Mouse (Mus musculus) adrenal gland, postnatal 25 days (tissue): ENCODE measurements around the gene Casz1. TPM values are rescaled to one million over a fixed set of nuclear protein-coding genes. Genes with fewer than 3 reads are reported as not detected.
A peak's percentile ranks its signal among the peaks of the same experiment; 100 is the strongest.

ENCODE experiments used
- DNase-seq: peaks from one replicate; pipeline ENCODE4 v3.0.0; 2021; ENCODE audit warnings: mixed read lengths
- total RNA-seq: library from RNA; stranded (reverse); gene quantifications from 2 replicates; pipeline ENCODE4 v1.2.3, GENCODE M21; 2021

Gene Casz1
- total RNA-seq, 1 experiment from 2014 or later, result 5.3 TPM

GRCm38 (mm10) chr4:148878192-148878983 is 74.2 kb downstream of the Casz1 start:
- no peak for DNase-seq

DNA sequence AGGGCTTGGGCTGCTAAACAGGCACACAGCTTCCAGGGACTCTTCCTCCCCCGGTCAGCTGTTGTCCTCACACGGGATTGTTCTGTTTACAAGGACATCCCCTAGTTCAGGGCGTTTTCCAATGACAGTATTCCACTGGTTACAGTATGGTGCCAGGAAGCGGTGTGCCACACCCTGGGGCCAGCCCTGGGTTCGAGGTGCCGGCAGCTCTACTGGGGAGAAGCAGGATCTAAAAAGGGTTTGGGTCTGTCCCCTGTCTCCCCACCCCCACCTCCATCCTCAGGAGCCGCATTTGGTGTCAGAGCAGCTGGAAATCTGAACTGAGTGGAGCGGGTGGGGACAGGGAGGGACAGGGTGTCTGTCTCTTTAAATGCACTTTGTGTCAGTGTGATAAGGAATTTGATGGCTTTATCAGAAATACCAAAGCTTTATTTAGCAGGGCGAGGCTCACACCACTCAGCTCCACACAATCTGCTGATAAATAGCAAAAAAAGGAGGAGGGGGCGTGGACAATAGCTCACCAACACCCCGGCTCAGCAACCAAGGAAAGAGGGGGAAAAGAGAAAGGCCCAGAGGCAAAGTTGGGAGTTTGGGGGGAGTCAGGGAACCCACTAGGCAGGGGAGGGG is 74.9 kb downstream of the Casz1 start:
- no peak for DNase-seq

- no peak for DNase-seq
These were observed 75.4 kb downstream of the Casz1 start for GRCm38 (mm10) chr4:148879631-148880030.

DNA sequence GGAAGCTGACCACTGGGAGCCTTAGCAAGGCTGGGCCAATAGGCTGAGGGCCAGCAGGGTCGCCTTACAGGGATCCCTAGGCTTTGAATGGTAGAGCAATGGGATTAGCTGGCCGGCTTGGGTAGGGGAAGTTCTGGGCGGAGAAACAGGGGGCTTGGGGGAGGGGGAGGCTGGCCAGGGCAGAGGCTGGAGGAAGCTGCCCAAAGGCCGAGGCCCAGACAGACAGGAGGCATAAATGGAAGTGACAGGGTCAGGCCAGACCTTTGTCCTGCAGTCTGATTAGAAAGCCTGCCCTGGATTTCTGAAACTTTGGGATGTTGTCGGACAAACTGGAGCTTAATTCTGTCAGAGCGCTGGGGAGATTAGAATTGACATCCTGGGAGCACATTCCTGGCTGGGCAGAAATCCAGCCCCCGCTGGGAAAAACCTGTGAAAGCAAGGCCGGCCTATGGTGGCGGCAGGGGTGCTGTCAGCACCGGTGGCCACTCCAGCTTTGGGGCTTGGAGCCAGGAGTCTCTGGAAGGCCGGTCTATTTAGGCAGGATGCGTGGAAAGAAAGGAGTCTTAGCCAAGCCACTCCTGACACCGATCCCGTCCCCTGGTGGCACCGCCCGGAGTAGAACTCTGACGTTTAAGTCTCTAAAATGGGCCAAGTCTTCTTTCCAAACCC is 76.9 kb downstream of the Casz1 start:
- no peak for DNase-seq

DNA sequence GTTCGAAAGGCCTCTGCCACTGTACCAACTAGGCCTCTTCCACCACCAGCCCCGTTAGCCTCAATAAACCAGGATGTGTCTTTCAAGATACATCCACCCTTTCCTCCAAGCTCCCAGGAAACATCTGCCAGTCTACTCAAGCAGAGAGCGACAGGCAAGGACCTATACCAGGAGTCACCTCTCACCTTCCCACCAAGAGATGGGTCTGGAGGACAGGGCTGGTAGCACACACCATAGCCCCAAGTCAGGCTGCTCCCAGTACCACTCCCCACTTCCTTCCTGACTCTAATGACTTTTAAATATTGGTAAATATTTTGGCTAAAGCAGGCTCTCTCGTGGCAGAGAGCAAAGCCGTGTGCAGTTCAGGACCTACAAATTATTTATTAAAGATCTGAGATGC is 77.6 kb downstream of the Casz1 start:
- no peak for DNase-seq

DNA sequence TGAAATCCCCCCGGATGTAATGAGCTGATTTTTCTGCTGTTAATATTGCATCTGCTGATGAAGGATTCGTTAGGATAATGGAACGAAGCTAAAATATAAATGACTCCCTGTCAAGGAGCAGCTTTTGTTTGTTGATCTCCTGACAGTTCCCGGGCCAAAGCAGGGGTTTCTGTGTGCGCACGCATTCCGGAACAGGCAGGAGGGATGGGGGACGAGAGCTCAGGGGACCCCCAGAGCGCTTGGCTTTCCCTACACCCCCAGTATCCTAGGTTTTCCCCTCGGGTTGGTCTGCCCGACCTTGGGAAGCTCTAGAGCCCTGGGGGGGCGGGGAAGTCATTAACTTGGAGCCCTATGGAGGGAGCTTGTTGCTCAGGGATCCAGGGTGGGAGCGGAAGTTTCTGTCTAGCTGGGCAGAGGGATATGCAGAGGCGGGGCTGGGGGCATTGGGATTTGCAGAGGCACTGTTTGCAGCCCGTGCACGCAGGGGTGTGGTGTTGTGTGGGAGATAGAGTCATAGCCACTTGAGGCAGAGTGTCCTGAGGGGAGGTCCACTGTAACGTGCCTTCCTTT is 78.2 kb downstream of the Casz1 start:
- DNase-seq, result no peak

- DNase-seq, result no peak
These were observed 80.4 kb downstream of the Casz1 start for GRCm38 (mm10) chr4:148884596-148884995.

DNA sequence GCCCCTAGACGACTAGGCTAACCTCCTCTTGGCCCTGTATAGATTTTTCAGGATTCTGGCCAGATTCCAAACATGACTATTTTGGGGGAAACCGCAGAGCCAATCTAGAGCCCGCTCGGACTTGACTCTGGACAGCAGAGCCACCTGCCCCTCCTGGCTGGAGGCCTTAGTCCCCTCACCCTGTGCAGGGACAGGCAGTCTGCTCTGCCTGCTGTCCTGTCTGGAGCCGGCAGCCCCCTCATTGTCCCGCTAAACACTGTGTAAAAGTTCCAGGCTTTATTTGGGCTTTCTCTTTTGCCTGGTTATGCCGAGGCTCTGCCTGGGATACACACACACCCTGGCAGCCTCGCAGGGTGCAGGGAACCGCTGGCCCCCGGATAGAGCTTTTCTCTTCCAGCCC is 81.2 kb downstream of the Casz1 start:
- DNase-seq, result no peak

GRCm38 (mm10) chr4:148885921-148886540 is 81.8 kb downstream of the Casz1 start:
- no peak for DNase-seq

- no peak for DNase-seq
These were observed 84.0 kb downstream of the Casz1 start for GRCm38 (mm10) chr4:148888229-148888628.

- DNase-seq, result no peak
These were observed 84.8 kb downstream of the Casz1 start for GRCm38 (mm10) chr4:148889011-148889410.

DNA sequence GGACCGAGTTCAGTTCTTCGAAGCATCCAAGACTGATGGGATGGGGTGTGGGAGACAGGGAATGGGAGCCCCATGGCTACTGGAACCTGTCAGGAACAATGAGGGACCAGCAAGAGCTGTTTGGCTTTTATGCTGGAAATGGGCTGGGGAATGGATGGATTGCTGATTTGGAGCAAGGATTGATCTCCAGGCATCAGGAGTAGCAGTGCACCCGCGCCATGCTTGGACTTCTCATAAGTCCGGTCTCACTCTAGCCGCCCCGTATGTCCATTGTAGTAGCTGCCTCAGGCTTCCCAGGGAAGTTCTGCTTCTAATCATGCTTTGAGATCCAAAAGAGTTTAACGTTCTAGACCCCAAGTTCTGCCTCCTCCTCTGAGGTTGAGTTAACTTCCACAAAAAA is 86.2 kb downstream of the Casz1 start:
- no peak for DNase-seq

DNA sequence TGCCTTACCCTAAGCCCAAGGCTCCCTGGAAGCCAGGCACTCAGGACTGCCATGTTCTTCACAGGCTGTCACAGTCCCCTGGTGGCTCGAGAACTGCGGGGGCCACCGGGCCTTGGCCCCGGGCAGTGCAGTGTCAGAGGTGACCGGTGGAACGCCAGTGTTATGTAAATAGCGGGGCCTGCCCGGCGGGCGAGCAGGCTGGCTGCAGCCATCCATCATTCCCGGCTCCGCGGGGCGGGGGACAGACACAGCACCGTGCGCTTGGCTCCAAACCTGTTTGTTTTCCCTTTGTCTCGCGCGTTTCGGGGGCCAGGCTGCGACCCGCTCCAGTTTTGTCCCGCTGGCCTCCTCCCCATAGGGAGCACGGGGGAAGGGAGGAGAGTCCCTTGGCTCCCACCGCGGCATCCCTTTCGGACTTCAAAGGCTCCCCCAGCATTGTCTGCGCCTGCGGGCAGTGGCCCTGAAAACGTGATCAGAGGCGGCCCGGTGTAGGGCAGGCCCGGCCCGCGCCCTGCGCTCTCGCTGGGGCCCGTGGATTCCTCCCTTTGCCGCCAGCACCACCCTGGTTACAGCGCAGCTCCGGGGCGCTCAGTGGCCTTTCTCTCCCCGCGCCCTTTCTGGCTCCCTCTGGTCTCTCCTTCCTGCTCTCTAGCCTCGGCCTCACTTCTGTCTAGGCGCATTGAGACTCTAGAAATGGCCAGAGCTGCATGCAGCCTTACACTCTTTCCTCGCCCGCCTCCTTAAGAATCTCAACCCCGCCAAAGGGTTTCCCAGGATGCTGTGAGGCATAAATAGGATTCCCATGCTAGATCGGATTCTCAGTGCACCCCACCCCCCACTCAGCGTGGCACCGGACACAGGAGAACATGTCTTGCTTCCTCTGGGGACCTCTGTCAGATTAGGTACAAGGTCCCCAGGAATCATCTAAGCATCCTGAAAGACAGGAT is 86.9 kb downstream of the Casz1 start:
- peak; percentile 51 for DNase-seq

- no peak for DNase-seq
These were observed 91.9 kb downstream of the Casz1 start for GRCm38 (mm10) chr4:148896125-148896524.

GRCm38 (mm10) chr4:148899927-148900294 is 95.7 kb downstream of the Casz1 start:
- DNase-seq, result no peak

DNA sequence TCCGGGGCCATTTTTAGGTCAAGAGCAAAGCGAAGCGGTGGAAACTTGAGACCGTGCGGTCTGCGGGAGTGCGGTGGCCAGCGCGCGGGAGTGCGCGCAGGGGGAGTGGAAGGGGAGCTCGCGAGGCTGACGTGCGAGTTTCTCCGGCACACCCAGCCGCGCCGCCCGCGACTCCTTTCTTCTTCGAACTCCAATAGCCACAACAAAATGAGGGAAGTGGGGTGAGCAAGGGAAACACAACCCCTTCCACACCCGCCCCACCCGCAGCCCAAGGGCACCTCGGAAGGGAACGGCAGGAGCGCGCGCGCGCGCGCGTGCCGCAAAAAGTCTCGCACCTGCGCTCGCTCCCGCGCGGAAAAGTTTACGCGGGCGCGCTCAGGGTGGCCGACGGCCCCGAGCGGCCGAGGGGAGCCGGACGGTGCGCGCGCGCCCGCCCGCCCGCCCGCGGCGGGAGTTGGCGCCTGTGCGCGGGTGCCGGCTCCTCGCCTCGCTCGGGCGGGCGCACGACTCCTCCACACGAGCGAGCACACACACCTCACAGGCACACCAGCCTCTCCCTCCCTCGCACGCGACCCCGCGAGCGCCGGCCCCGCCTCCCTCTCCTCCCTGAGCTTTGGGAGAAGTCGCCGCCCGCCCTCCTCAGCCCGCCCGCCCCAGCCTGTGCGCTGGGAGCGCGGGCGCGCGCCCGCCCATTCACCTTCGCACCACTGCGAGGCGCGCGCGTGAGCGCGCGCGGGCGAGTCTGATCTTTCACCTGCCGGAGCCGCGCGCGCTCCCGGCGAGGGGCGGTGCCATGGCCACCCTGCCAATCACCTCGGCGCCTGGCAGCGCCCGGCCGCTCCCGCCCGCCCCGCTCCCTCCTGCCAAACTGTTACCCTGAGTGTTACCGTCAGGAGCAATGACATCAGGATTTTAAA is 96.3 kb downstream of the Casz1 start:
- DNase-seq, result peak; percentile 83

DNA sequence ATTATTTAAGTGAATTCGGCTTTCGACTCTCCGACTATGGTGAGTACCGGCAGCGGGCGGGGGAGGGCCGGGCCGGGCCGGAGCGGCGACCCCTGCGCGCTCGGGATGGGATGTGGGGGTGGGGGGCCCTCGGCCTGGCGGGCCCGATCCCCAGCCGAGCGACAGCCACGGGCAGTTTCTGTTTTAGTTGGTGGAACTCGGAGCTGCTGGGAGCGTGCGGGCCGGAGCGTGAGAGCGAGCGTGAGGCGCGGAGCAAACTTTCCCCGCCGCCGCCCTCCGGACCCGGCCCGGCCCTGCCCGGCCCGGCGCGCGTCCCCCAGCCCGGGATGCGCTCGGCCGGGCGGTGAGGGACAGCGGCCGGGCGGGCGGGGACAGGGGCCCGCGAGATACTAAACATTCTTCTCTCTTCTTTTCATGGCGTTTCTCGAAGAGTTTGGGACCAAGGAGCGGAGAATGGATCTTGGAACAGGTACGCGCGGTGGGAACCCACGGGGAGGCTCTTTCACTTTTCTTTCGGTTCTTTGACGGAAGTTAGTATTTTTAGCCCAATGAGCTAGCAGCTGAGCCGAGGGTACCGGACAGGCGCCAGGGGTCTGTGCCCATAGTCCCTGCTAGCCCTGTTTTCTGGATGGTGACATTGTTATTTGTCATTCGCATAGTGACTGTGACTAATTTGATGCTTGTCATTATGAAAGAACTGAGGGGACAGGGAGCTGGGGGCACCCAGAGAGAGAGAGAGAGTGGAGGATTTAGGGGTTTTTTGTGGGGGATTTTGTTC is 97.2 kb downstream of the Casz1 start:
- DNase-seq, result peak; percentile 33

GRCm38 (mm10) chr4:148902919-148903727 is 98.9 kb downstream of the Casz1 start:
- DNase-seq, result peak; percentile 58

DNA sequence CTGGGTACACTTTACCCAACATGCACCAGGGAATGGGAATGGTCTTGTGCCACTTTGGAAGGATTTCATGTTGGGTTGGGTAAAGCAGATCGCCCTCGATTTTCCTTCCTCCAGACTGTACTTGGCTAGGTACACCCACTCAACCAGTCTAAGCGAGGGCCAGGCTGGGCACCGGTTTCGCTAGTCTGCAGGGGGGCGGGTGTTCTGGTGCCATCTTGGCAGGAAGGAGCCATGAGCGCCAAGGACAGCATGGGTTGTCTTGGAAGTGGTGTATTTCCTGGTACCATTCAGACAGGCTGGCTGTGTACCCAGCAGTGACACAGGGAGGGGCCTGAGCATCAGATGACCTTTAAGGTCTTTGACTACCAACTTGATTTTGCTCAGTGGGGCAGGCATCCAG is 101.1 kb downstream of the Casz1 start:
- DNase-seq, result no peak
